Mouse (Mus musculus) lung, postnatal 14 days (tissue): ENCODE measurements around the gene Kynu.
A peak's percentile ranks its signal among the peaks of the same experiment; 100 is the strongest.

ENCODE experiments used
- DNase-seq: peaks from one replicate; pipeline ENCODE4 v3.0.0; 2021

Gene Kynu

DNA sequence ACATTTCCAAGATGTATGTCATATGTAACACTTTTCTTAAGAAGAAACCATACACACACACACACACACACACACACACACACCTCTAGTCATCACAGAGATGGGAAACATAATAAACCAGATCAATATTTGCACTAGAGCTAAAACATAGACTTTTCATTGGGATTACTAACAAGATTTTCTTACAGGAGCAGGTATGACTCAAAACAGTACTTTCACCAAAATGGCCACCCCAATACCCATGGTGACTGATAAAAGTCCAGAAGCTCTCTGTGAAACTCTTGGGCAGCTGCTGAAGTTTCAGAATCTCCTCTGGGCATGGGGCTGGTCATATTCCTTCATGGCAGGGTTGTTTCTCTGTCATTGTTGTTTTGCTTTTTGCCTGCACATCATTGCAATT, 114.5 kb downstream of the Kynu start:
- DNase-seq: no peak

GRCm38 (mm10) chr2:43673619-43674018, 118.5 kb downstream of the Kynu start:
- DNase-seq: peak; percentile 61

GRCm38 (mm10) chr2:43674098-43674497, 119.0 kb downstream of the Kynu start:
- DNase-seq: no peak

GRCm38 (mm10) chr2:43675277-43675676, 120.1 kb downstream of the Kynu start:
- no peak for DNase-seq

DNA sequence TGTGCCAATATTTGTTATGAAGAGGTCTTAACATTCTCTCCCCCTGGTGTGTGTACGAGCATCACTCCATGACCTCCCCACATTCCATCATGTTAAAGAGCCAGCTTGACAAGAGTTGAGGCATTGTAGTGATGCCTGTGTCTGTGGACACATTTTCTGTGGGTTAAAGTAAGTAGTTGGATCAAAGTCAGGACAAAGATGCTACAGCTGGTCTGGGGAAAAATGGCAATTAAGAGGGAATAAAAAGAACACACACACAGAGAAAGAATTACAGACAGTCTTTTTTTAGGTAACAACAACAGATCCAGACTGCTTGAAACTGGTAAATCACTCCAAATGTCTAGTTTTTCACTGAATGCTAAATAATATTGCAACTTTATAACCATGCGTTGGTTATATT, 135.3 kb downstream of the Kynu start:
- DNase-seq: no peak

GRCm38 (mm10) chr2:43691290-43691689, 136.2 kb downstream of the Kynu start:
- no peak for DNase-seq

GRCm38 (mm10) chr2:43695635-43696034, 140.5 kb downstream of the Kynu start:
- no peak for DNase-seq

GRCm38 (mm10) chr2:43712611-43713138, 157.5 kb downstream of the Kynu start:
- DNase-seq: no peak

GRCm38 (mm10) chr2:43722446-43723103, 167.4 kb downstream of the Kynu start:
- peak; percentile 72 for DNase-seq

- DNase-seq: no peak
Measured at GRCm38 (mm10) chr2:43723104-43723541, 168.0 kb downstream of the Kynu start.

- DNase-seq: no peak
Measured at GRCm38 (mm10) chr2:43727181-43727580, 172.1 kb downstream of the Kynu start.

- DNase-seq: no peak
Measured at GRCm38 (mm10) chr2:43727693-43728092, 172.6 kb downstream of the Kynu start.

DNA sequence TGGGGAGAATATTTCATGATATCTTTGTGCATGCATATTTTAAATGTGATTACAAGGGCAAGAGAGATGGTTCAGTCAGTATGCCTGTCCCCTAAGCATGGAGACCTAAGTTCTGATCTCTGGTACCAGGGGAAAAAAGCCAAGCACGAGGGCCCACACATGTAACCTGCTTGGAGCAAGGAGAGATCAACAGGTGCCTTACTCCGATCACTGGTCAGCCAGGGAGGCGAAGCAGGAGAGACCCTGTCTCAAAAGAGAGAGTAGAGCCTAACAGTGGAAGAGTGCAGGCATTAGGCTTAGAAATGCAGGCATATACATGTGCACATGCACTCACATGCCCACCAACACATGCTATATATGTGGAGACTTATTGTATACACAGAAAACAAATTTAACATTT, 173.7 kb downstream of the Kynu start:
- DNase-seq: no peak
